Mouse (Mus musculus) embryonic facial prominence, embryonic 14.5 days (tissue): ENCODE measurements around the gene Gm21987. TPM values are rescaled to one million over a fixed set of nuclear protein-coding genes. Genes with fewer than 3 reads are reported as not detected.

ENCODE experiments used
- ATAC-seq: fragments of 200-750 bp; cut with Nextera tagmentation; 2 replicates; pipeline ENCODE4 v1.8.0; 2017; ENCODE audit warnings: low read depth, moderate number of reproducible peaks, moderate TSS enrichment
- DNase-seq: peaks from one replicate; pipeline ENCODE4 v3.0.0-alpha.2; 2015; ENCODE audit warnings: low spot score
- H3K27ac ChIP-seq: fragments of 300-500 bp; sonication (generic); replicated peaks from 2 replicates; pipeline ENCODE4 v1.5.1; 2014; ENCODE audit warnings: low read depth, mild to moderate bottlenecking, low read length, moderate library complexity
- H3K27me3 ChIP-seq: fragments of 300-500 bp; sonication (generic); replicated peaks from 2 replicates; pipeline ENCODE4 v1.6.1; 2014; ENCODE audit warnings: low read length; ENCODE audit not compliant: control insufficient read depth, insufficient read depth
- H3K36me3 ChIP-seq: fragments of 300-500 bp; sonication (generic); 2 replicates; pipeline ENCODE4 v1.6.1; 2014; ENCODE audit warnings: low read length, mixed read lengths; ENCODE audit not compliant: control insufficient read depth, insufficient read depth
- H3K4me1 ChIP-seq: fragments of 300-500 bp; sonication (generic); 2 replicates; pipeline ENCODE4 v1.6.1; 2014; ENCODE audit warnings: antibody characterized with exemption, low read length; ENCODE audit not compliant: control insufficient read depth, insufficient read depth
- H3K4me2 ChIP-seq: fragments of 300-500 bp; sonication (generic); 2 replicates; pipeline ENCODE4 v1.6.1; 2014; ENCODE audit warnings: low read depth, mild to moderate bottlenecking, low read length, moderate library complexity, mixed read lengths
- H3K4me3 ChIP-seq: fragments of 300-500 bp; sonication (generic); 2 replicates; pipeline ENCODE4 v1.5.1; 2014; ENCODE audit warnings: low read depth, mild to moderate bottlenecking, low read length
- H3K9ac ChIP-seq: fragments of 300-500 bp; sonication (generic); 2 replicates; pipeline ENCODE4 v1.6.1; 2014; ENCODE audit warnings: low read depth, mild to moderate bottlenecking, low read length, moderate library complexity, mixed read lengths
- H3K9me3 ChIP-seq: fragments of 300-500 bp; sonication (generic); 2 replicates; pipeline ENCODE4 v1.6.1; 2016; ENCODE audit warnings: low read length; ENCODE audit not compliant: control insufficient read depth
- WGBS: fragments of 180-500 bp; shearing (Covaris S2); extraction: QIAGEN DNeasy Blood & Tissue Kit; methylation state at CpG from one replicate; pipeline ENCODE4 v1.1.7; 2014; 5-methylcytosine and 5-hydroxymethylcytosine counted together
- polyA plus RNA-seq: library from polyadenylated mRNA; unstranded; fragments of >200 nt; fragmentation: Nextera tagmentation; extraction: Ambion mirVana; gene quantifications from 2 replicates; pipeline ENCODE4 v1.2.1, GENCODE M21; 2014

Gene Gm21987
- not detected in 2 replicates for polyA plus RNA-seq

DNA sequence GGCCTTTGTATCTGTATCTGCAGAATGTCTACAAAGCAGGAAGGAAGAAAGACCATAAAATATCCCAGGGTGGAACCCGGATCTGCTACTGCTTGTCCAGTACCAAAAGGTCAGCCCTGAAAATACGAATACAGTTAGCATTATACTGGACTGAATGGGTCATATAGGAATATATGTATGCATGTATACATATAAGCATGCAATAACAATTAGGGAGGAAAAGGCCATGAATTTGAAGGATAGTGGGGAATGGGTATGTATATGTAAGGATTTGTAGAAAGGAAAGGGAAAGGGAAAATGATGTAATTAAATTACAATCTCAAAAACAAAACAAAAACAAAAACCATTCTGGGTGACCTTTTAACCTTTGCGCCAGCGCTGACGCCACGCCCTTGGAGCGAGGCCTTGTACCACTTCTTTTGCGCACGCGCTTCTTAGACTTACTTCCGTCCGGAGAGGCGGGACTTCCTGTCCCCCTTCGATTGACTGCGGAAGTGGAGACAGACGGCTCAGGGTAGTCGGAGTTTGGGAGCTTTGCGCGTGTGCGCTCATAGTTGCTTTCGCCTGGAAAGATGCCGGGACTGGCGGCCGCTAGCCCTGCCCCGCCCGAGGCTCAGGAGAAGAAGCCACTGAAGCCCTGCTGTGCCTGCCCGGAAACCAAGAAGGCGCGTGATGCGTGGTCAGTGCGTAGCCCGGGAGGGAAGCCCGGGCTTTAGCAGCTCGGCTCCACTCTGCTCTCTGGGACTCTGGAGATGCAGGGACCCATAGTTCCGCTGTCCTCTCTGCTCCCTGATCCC, at the start of gene Gm21987, which contains the start of gene Cox17:
Gene Gm21987 (plus strand): TSS at position 512 of the 797 bp plus-strand sequence.
Gene Cox17 (plus strand): TSS at position 463 of the 797 bp plus-strand sequence.
- Histone ChIP-seq H3K9me3 (no peaks in the 10 kb centered on the region), H3K27me3 (no peaks in the 10 kb centered on the region), H3K4me1 (peaks cover 5% of the 10 kb centered on the region), H3K9ac (peak within 1 kb of the TSS; percentile 93), H3K36me3 (peaks cover 28% of the 10 kb centered on the region), H3K4me2 (peak within 1 kb of the TSS; percentile 71), H3K4me3 (peak within 1 kb of the TSS; percentile 92), H3K27ac (peak within 1 kb of the TSS; percentile 88)
- peak; percentile 98 for DNase-seq
- peak; percentile 97 for ATAC-seq
- 3% methylated on average over 31 of the region's 35 CpGs for WGBS

DNA sequence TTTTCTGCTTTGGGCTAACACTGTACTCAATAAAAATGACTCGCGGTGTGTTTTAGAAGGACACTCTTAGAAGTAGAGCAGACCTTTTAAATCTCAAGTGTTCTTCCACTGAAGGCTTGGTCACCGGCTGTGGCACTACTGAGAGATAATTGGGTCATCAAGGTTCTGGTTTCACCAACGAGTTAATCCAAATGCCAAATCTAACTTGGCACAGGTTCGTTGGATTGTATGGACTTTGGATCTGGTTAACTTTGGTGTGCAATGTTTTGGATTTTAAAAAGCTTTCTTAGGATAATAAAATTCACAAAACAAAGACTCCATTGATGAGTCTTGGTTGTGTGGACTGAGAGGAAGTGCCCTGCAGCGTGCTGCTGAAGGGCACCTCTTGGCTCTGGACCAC, 48.4 kb upstream of the Gm21987 start:
- Histone ChIP-seq H3K4me2 (no peak overlapping the region), H3K27me3 (no peaks in the 10 kb centered on the region), H3K4me3 (no peak overlapping the region), H3K9me3 (no peaks in the 10 kb centered on the region), H3K9ac (no peak overlapping the region), H3K36me3 (no peaks in the 10 kb centered on the region), H3K4me1 (peaks cover 4% of the 10 kb centered on the region; the same call in 1 of the 2 replicates), H3K27ac (no peak overlapping the region)
- DNase-seq (no peak), ATAC-seq (no peak)
- WGBS = 78% methylated on average over 6 of the region's 6 CpGs

DNA sequence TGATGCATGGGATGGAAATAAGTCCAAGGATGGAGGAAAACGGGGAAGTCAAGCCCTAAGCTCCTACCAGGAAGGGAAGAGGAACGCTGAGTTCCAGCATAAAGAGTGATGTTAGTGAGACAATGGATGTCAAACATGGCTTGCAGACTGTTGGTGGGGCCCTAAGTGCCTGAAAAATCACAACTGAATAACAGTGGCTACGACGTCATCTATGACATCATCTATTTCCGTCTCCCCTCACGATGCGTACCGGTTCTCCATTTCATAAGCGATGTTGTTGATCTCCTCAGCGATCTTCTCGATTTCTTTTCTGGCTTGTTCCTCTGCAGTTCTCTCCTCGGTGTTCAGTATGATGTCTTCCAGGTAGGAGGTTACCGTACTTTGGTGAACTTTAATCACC, 44.5 kb upstream of the Gm21987 start:
- Histone ChIP-seq H3K9me3 (no peaks in the 10 kb centered on the region), H3K4me1 (peaks cover 9% of the 10 kb centered on the region; the same call in 1 of the 2 replicates), H3K27me3 (no peaks in the 10 kb centered on the region), H3K27ac (no peak overlapping the region), H3K4me2 (no peak overlapping the region), H3K36me3 (no peaks in the 10 kb centered on the region), H3K9ac (no peak overlapping the region), H3K4me3 (no peak overlapping the region)
- WGBS = 84% methylated on average over 13 of the region's 13 CpGs
- DNase-seq = no peak
- ATAC-seq = no peak

DNA sequence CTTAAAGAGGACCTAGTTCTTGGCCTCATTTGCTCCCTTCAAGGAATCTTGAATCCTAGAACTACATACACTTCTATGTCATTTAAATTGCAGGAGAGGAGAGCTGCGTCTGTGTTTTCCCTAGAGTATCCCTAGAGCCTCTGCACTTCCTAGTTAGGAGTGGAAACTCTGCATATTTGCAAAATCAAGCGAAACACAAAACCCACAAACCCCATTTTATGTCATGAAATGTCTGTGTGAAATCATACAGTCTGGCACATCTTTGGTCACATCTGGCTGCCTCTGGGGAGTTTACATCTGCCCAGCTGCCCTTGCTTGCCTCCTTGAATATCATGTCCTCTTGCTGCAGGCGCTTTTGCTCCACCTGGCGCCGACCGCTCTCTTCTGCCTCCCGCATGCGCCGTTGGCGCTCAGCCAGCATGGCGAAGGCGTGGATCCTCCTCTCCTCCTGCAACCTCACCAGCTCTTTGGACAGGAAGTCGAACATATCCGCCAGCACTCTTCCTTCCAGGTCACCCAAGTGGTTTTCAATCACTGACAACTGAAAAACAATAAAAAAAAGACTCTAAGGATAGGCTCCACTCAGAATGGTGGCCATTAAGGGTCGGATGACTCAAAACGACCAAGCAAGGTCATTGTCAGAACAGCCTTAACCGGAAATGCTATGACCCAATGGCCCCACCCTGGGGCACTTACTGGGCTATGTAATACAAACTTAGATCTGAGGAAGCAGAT, 42.2 kb upstream of the Gm21987 start:
- Histone ChIP-seq H3K4me2 (peak overlapping the region; percentile 29; the same call in 1 of the 2 replicates), H3K4me3 (no peak overlapping the region)
- peak; percentile 20 for DNase-seq

DNA sequence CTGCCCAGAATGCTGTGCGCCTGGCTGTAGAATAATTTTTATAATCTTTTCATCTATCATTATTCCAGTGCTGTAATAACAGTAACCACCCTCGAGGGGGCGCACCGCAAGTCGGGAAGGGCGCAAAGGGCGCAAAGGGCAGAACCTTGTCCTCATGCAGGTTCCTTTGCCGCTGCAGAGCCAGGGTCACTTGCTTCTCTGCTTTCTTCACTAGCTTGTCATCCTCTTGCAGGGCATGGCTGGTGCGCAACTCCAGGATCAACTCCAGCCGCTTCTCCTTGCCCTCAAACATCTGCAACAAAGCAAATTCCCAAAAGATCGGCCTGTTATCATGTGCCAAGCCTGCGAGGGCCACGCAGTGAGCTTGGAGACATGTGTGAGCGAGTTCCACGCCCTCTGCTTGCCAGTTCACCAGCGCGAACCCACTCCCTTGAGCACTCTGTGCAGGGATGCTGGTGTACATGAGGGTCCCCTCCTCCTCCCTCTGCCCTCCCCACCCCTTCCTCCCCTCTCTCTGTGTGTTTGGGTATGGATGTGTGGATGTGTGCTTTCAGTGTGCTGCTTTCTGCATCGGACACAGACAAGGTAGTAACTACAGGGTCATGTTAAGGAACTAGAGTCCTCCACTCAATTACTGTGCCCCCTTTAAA, 40.1 kb upstream of the Gm21987 start:
- H3K9me3 ChIP-seq = no peaks in the 10 kb centered on the region
- no peak overlapping the region for H3K4me3 ChIP-seq
- no peak overlapping the region for H3K27ac ChIP-seq
- DNase-seq = no peak
- no peak overlapping the region for H3K4me2 ChIP-seq
- ATAC-seq = no peak
- H3K9ac ChIP-seq = no peak overlapping the region
- H3K27me3 ChIP-seq = no peaks in the 10 kb centered on the region
- H3K36me3 ChIP-seq = no peaks in the 10 kb centered on the region
- WGBS = 36% methylated on average over 18 of the region's 18 CpGs
- peaks cover 12% of the 10 kb centered on the region; the same call in 1 of the 2 replicates for H3K4me1 ChIP-seq

More for the DNA sequence above, 42.2 kb upstream of the Gm21987 start:
- Histone ChIP-seq H3K27ac (no peak overlapping the region), H3K9ac (no peak overlapping the region), H3K4me1 (peaks cover 12% of the 10 kb centered on the region; the same call in 1 of the 2 replicates), H3K36me3 (no peaks in the 10 kb centered on the region), H3K27me3 (no peaks in the 10 kb centered on the region), H3K9me3 (no peaks in the 10 kb centered on the region)
- WGBS = 65% methylated on average over 17 of the region's 17 CpGs
- ATAC-seq = no peak

DNA sequence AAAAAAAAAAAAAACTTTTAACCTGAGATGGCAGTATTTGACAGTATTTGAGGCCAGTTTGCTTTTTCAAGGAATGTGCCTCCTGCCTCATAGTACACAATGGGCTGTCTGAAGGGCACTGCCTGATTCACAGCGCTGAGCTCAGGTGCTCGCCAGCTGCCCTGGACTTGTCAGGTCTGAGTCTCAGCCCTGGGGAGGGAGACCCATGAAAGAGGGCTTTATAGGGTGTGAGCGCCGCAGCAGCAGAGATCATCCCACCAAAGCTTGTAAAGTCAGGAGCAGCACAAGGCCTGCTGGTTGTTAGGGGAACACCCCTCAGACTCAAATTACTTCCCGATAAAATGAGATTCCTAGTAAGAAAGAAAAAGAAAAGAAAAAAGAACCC, 39.6 kb upstream of the Gm21987 start:
- ATAC-seq = peak; percentile 18; the same call in 1 of the 2 replicates
- DNase-seq = no peak
- no peak overlapping the region for H3K27ac ChIP-seq

DNA sequence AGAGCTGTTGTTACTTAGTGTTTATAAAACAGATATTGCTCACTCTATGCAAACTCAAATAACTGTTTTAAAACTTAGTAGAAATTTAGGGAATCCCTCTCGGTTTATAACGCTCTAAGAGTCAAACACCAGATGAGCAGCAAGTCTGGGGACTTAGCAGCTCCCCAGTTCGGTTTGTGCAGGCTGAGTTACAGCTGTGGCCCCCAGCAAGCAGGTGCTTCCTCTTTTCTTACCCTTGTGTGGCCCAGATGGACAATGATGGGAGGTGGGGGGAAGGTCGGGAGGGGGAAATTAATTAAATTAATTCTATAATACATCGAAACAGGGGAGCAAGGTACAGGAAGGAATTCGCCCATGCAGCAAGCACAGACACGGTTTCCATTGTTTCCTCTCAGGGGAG, 39.2 kb upstream of the Gm21987 start:
- Histone ChIP-seq H3K27ac (no peak overlapping the region), H3K9me3 (no peaks in the 10 kb centered on the region), H3K9ac (no peak overlapping the region), H3K4me1 (peaks cover 7% of the 10 kb centered on the region; the same call in 1 of the 2 replicates), H3K4me2 (no peak overlapping the region), H3K4me3 (no peak overlapping the region), H3K36me3 (no peaks in the 10 kb centered on the region), H3K27me3 (no peaks in the 10 kb centered on the region)
- peak; percentile 22; the same call in 1 of the 2 replicates for ATAC-seq
- WGBS = 44% methylated on average over 7 of the region's 7 CpGs
- no peak for DNase-seq

More for the DNA sequence above, 39.6 kb upstream of the Gm21987 start:
- Histone ChIP-seq H3K4me2 (no peak overlapping the region), H3K4me3 (no peak overlapping the region), H3K4me1 (peaks cover 8% of the 10 kb centered on the region; the same call in 1 of the 2 replicates), H3K9me3 (no peaks in the 10 kb centered on the region), H3K27me3 (no peaks in the 10 kb centered on the region), H3K36me3 (no peaks in the 10 kb centered on the region), H3K9ac (no peak overlapping the region)
- 22% methylated on average over 5 of the region's 5 CpGs for WGBS

DNA sequence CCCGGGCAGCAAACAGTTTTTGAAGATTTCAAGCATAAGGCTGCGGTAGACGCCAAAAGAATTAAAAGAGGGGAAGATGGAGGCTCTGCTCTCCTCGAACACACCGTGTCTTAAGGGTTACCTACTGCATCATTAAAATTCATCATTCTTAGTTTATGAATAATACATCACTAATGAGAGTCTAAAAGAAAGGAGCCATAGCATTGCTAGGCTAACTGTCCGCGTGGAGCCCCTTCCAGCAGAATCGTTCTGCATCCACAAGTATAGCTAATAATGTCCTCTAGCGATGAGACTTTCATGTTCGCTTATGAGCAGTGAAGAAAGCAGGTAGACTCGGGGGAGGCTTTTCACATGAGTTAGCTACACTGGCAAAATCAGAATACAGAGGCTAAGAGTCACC, 38.6 kb upstream of the Gm21987 start:
- Histone ChIP-seq H3K27ac (no peak overlapping the region), H3K4me2 (no peak overlapping the region), H3K36me3 (no peaks in the 10 kb centered on the region), H3K4me3 (no peak overlapping the region), H3K4me1 (peaks cover 7% of the 10 kb centered on the region; the same call in 1 of the 2 replicates), H3K9me3 (no peaks in the 10 kb centered on the region), H3K9ac (no peak overlapping the region), H3K27me3 (no peaks in the 10 kb centered on the region)
- DNase-seq (no peak), ATAC-seq (no peak)
- WGBS = 79% methylated on average over 11 of the region's 11 CpGs
